Mouse (Mus musculus): Measurements from ENCODE around the gene Fmc1.
A peak's percentile ranks its signal among the peaks of the same experiment; 100 is the strongest.
"Not testable (repeated sequence)": the region's sequence is repeated elsewhere in the genome, so short reads cannot be mapped to it uniquely, and the experiment has no call there.

Gene Fmc1

GRCm38 (mm10) chr6:38533428-38534405 lies at the start of gene Fmc1:
Gene Fmc1, plus strand, starts transcription at chr6:38533502.
- DNase-seq (ENCODE audit: low read depth), result peak; percentile 99

GRCm38 (mm10) chr6:38492550-38492949 lies 40.8 kb upstream of the Fmc1 start:
- no peak for DNase-seq (ENCODE audit: low read depth)

- no peak for DNase-seq (ENCODE audit: low read depth)
Measured at GRCm38 (mm10) chr6:38495641-38496040, 37.7 kb upstream of the Fmc1 start.

- DNase-seq (ENCODE audit: low read depth), result no peak
Measured at GRCm38 (mm10) chr6:38512096-38512495, 21.2 kb upstream of the Fmc1 start.

- DNase-seq (ENCODE audit: low read depth), result no peak
Measured at GRCm38 (mm10) chr6:38512830-38513229, 20.5 kb upstream of the Fmc1 start.

GRCm38 (mm10) chr6:38515201-38515600 lies 18.1 kb upstream of the Fmc1 start:
- DNase-seq (ENCODE audit: low read depth), result no peak

GRCm38 (mm10) chr6:38523851-38524250 lies 9.5 kb upstream of the Fmc1 start:
- DNase-seq (ENCODE audit: low read depth), result no peak

GRCm38 (mm10) chr6:38531211-38531820 lies 2.0 kb upstream of the Fmc1 start:
- peak; percentile 34 for DNase-seq (ENCODE audit: low read depth)

- no peak for DNase-seq (ENCODE audit: low read depth)
Measured at GRCm38 (mm10) chr6:38532500-38533420, 542 bp upstream of the Fmc1 start.

GRCm38 (mm10) chr6:38534640-38535365 lies 1.5 kb downstream of the Fmc1 start:
- DNase-seq (ENCODE audit: low read depth), result peak; percentile 73

- no peak for DNase-seq (ENCODE audit: low read depth)
Measured at GRCm38 (mm10) chr6:38535366-38535690, 2.0 kb downstream of the Fmc1 start.

GRCm38 (mm10) chr6:38535788-38536187 lies 2.5 kb downstream of the Fmc1 start:
- no peak for DNase-seq (ENCODE audit: low read depth)

- not testable (repeated sequence) for DNase-seq (ENCODE audit: low read depth)
Measured at GRCm38 (mm10) chr6:38544141-38544540, 10.8 kb downstream of the Fmc1 start.

- DNase-seq (ENCODE audit: low read depth), result not testable (repeated sequence)
Measured at GRCm38 (mm10) chr6:38547005-38547404, 13.7 kb downstream of the Fmc1 start.

GRCm38 (mm10) chr6:38547707-38548106 lies 14.4 kb downstream of the Fmc1 start:
- DNase-seq (ENCODE audit: low read depth), result no peak

GRCm38 (mm10) chr6:38548595-38548994 lies 15.3 kb downstream of the Fmc1 start:
- DNase-seq (ENCODE audit: low read depth), result not testable (repeated sequence)

- not testable (repeated sequence) for DNase-seq (ENCODE audit: low read depth)
Measured at GRCm38 (mm10) chr6:38549840-38550239, 16.5 kb downstream of the Fmc1 start.

- peak; percentile 62 for DNase-seq (ENCODE audit: low read depth)
Measured at GRCm38 (mm10) chr6:38550250-38551061, 17.2 kb downstream of the Fmc1 start.

- DNase-seq (ENCODE audit: low read depth), result peak; percentile 93
Measured at GRCm38 (mm10) chr6:38551062-38551988, 18.0 kb downstream of the Fmc1 start, which contains the start of gene Luc7l2. Gene Luc7l2, plus strand, starts transcription at chr6:38551334.

Data from fibroblast of lung, adult 2 months (primary cell).